Mouse (Mus musculus) midbrain, postnatal 0 days (tissue): ENCODE data around the gene Arrb1. TPM values are rescaled to one million over a fixed set of nuclear protein-coding genes. Genes with fewer than 3 reads are reported as not detected.
A peak's percentile ranks its signal among the peaks of the same experiment; 100 is the strongest.
"Not testable (repeated sequence)": the region's sequence is repeated elsewhere in the genome, so short reads cannot be mapped to it uniquely, and the experiment has no call there.

ENCODE experiments used
- ATAC-seq: fragments of 200-750 bp; cut with Nextera tagmentation; 2 replicates; pipeline ENCODE4 v1.8.0; 2017; ENCODE audit warnings: moderate number of reproducible peaks, mild to moderate bottlenecking, moderate TSS enrichment, moderate library complexity; ENCODE audit not compliant: low FRiP score
- DNase-seq: peaks from one replicate; pipeline ENCODE4 v3.0.0-alpha.2; 2015; ENCODE audit warnings: low spot score
- H3K27ac ChIP-seq: fragments of 300-500 bp; sonication (generic); 2 replicates; pipeline ENCODE4 v1.5.1; 2014; ENCODE audit warnings: low read depth, mild to moderate bottlenecking, low read length, mixed read lengths
- H3K27me3 ChIP-seq: fragments of 300-500 bp; sonication (generic); 2 replicates; pipeline ENCODE4 v1.6.1; 2014; ENCODE audit warnings: low read length, control low read depth, mixed read lengths; ENCODE audit not compliant: insufficient read depth
- H3K36me3 ChIP-seq: fragments of 300-500 bp; sonication (generic); 2 replicates; pipeline ENCODE4 v1.6.1; 2014; ENCODE audit warnings: low read length, control low read depth, mixed read lengths; ENCODE audit not compliant: insufficient read depth
- H3K4me1 ChIP-seq: fragments of 300-500 bp; sonication (generic); 2 replicates; pipeline ENCODE4 v1.6.1; 2014; ENCODE audit warnings: mild to moderate bottlenecking, control low read depth, antibody characterized with exemption, low read length, mixed read lengths; ENCODE audit not compliant: insufficient read depth
- H3K4me2 ChIP-seq: fragments of 300-500 bp; sonication (generic); 2 replicates; pipeline ENCODE4 v1.6.1; 2014; ENCODE audit warnings: low read depth, mild to moderate bottlenecking, low read length, mixed read lengths; ENCODE audit not compliant: poor library complexity, severe bottlenecking
- H3K4me3 ChIP-seq: fragments of 300-500 bp; sonication (generic); 2 replicates; pipeline ENCODE4 v1.5.1; 2014; ENCODE audit warnings: low read depth, mild to moderate bottlenecking, low read length, moderate library complexity
- H3K9ac ChIP-seq: fragments of 300-500 bp; sonication (generic); replicated peaks from 2 replicates; pipeline ENCODE4 v1.6.1; 2014; ENCODE audit warnings: mild to moderate bottlenecking, low read length, moderate library complexity, mixed read lengths; ENCODE audit not compliant: poor library complexity, severe bottlenecking
- H3K9me3 ChIP-seq: fragments of 300-500 bp; sonication (generic); 2 replicates; pipeline ENCODE4 v1.6.1; 2016; ENCODE audit warnings: low read length, control low read depth
- CTCF ChIP-seq: IDR thresholded peaks from 2 replicates; pipeline ENCODE4 v1.5.1; 2016; ENCODE audit warnings: antibody characterized with exemption, mild to moderate bottlenecking
- WGBS: fragments of 180-500 bp; shearing (Covaris S2); extraction: QIAGEN DNeasy Blood & Tissue Kit; methylation state at CpG from one replicate; pipeline ENCODE4 v1.1.7; 2014; 5-methylcytosine and 5-hydroxymethylcytosine counted together
- polyA plus RNA-seq: library from polyadenylated mRNA; unstranded; fragments of >200 nt; fragmentation: Nextera tagmentation; extraction: Ambion mirVana; gene quantifications from 2 replicates; pipeline ENCODE4 v1.2.1, GENCODE M21; 2015
- total RNA-seq: library from RNA; depleted of rRNA; stranded (reverse); fragments of >200 nt; gene quantifications from 2 replicates; pipeline ENCODE4 v1.2.3, GENCODE M21; 2014

Gene Arrb1
- total and polyA plus RNA-seq, 2 experiments from 2014 or later = 15.0 to 163 TPM

- H3K9me3 ChIP-seq = no peaks in the 10 kb centered on the region
- no peak for ATAC-seq
- H3K36me3 ChIP-seq = no peaks in the 10 kb centered on the region
- TF ChIP-seq CTCF = no peak
- H3K27me3 ChIP-seq = no peaks in the 10 kb centered on the region
- no peak overlapping the region for H3K4me3 ChIP-seq
- no peaks in the 10 kb centered on the region for H3K4me1 ChIP-seq
- no peak overlapping the region for H3K9ac ChIP-seq
- no peak overlapping the region for H3K4me2 ChIP-seq
- H3K27ac ChIP-seq = no peak overlapping the region
- DNase-seq = no peak
These were observed 30.7 kb upstream of the Arrb1 start for GRCm38 (mm10) chr7:99504556-99504955.

- not testable (repeated sequence) for H3K27ac ChIP-seq, ATAC-seq, H3K9ac ChIP-seq, H3K4me1 ChIP-seq, H3K4me3 ChIP-seq, H3K27me3 ChIP-seq, H3K4me2 ChIP-seq, DNase-seq, H3K9me3 ChIP-seq, H3K36me3 ChIP-seq
- WGBS = 32% methylated on average over 2 of the region's 2 CpGs
These were observed 27.1 kb upstream of the Arrb1 start for GRCm38 (mm10) chr7:99508187-99508586.

DNA sequence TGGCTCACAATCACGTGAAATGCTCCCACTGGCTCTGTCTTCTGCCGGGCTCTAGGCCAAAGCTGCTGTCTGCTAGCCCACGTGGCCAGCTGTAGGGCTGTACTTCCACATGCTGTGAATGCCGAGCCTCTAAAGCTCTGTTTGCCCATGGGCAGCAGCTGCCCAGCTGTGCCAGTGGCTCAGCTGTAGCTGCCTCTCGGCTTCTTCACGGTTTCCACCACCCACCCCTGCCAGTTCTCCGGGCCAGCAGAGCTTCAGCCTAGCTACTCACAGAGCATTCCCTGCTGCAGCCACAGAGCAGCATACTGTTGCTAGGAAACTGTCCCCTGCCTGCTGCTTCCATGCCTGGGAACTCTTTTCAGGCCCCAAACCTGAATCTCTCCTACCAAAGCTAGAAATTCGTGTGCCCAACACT is 25.2 kb upstream of the Arrb1 start:
- H3K27ac ChIP-seq = peak overlapping the region; percentile 69
- whole genome bisulfite sequencing = under 1% methylated on average over 8 of the region's 8 CpGs

GRCm38 (mm10) chr7:99516092-99516813 is 19.0 kb upstream of the Arrb1 start:
- no peaks in the 10 kb centered on the region for H3K4me1 ChIP-seq
- no peak for TF ChIP-seq CTCF
- no peaks in the 10 kb centered on the region for H3K36me3 ChIP-seq
- no peak for DNase-seq
- no peak overlapping the region for H3K9ac ChIP-seq
- no peaks in the 10 kb centered on the region for H3K27me3 ChIP-seq
- H3K4me3 ChIP-seq = no peak overlapping the region
- 88% methylated on average over 9 of the region's 9 CpGs for whole genome bisulfite sequencing
- ATAC-seq = no peak
- H3K4me2 ChIP-seq = no peak overlapping the region
- no peak overlapping the region for H3K27ac ChIP-seq
- no peaks in the 10 kb centered on the region for H3K9me3 ChIP-seq

More for the DNA sequence above, 25.2 kb upstream of the Arrb1 start:
- DNase-seq = peak; percentile 84
- no peak; the same call in 1 of the 2 replicates for TF ChIP-seq CTCF
- H3K27me3 ChIP-seq = no peaks in the 10 kb centered on the region
- H3K4me2 ChIP-seq = 0 out of 2 replicates have a peak overlapping the region, but pooled peaks have one; percentile 26
- H3K36me3 ChIP-seq = no peaks in the 10 kb centered on the region
- H3K9me3 ChIP-seq = no peaks in the 10 kb centered on the region
- no peak overlapping the region for H3K4me3 ChIP-seq
- H3K4me1 ChIP-seq = peaks cover 9% of the 10 kb centered on the region
- peak; percentile 88; the same call in 1 of the 2 replicates for ATAC-seq
- 0 out of 2 replicates have a peak overlapping the region, but pooled peaks have one; percentile 8 for H3K9ac ChIP-seq

GRCm38 (mm10) chr7:99516814-99517157 is 18.5 kb upstream of the Arrb1 start:
- DNase-seq (no peak), ATAC-seq (no peak)
- Histone ChIP-seq H3K4me2 (no peak overlapping the region), H3K9me3 (no peaks in the 10 kb centered on the region), H3K4me1 (no peaks in the 10 kb centered on the region), H3K27ac (no peak overlapping the region), H3K9ac (no peak overlapping the region), H3K4me3 (no peak overlapping the region), H3K27me3 (no peaks in the 10 kb centered on the region), H3K36me3 (no peaks in the 10 kb centered on the region)
- 87% methylated on average over 3 of the region's 3 CpGs for WGBS
- TF ChIP-seq CTCF = no peak

DNA sequence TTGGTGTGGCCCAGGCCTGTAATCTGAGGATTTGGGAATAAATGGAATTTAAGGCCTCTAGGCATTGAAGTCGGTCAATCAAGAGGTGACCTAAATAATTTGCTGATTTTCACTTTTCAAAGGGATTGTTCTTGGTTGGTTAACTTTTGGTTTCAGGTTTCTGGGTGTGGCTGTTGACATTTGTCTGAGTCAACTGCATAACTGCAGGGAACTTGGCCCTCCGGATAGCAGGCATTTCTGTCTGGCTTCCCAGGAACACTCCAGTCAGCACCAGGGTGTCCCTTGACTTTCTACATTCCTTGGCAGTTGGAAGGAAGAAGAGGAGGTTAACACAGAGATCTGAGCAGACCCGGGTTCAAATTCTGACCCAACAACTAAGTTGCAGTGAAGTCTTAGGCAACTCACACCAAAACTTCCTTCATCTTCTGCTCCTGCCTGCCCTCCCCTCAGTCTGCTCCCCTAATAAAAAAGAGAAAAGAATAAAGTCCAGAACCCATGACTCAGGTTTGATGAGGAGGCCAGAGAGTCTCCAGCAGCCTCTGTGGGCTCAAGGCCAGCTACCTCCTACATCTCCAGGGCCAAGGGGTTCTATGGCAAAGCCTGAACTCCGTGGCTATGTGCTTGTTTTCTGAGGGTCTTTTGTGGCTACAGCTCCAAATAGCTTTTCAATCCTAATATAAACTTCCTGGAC is 16.2 kb upstream of the Arrb1 start:
- Histone ChIP-seq H3K4me3 (no peak overlapping the region), H3K36me3 (no peaks in the 10 kb centered on the region), H3K9me3 (no peaks in the 10 kb centered on the region), H3K9ac (no peak overlapping the region), H3K4me2 (no peak overlapping the region), H3K4me1 (no peaks in the 10 kb centered on the region), H3K27ac (no peak overlapping the region), H3K27me3 (no peaks in the 10 kb centered on the region)
- DNase-seq = no peak
- no peak for TF ChIP-seq CTCF
- no peak for ATAC-seq
- whole genome bisulfite sequencing = 66% methylated on average over 4 of the region's 4 CpGs
